Mouse (Mus musculus): ENCODE data around the gene Otop2. TPM values are rescaled to one million over a fixed set of nuclear protein-coding genes. Genes with fewer than 3 reads are reported as not detected.

Otop2 gene
- polyA plus RNA-seq, 1 experiment from 2014 or later, result not detected

GRCm38 (mm10) chr11:115267061-115267883 lies 39.7 kb upstream of the Otop2 start, which contains the start of gene Grin2c:
Grin2c (minus strand) TSS chr11:115267243.
- Histone ChIP-seq H3K4me1 (ENCODE audit: insufficient read depth, low read length) (peaks cover 20% of the 10 kb centered on the region), H3K4me2 (replicated peaks; ENCODE audit: low read depth, low read length) (peak within 1 kb of the TSS; percentile 59), H3K9ac (replicated peaks; ENCODE audit: low read length) (0 out of 2 replicates have a peak within 1 kb of the TSS, but pooled peaks have one; percentile 15), H3K36me3 (ENCODE audit: insufficient read depth, low read length) (no peaks in the 10 kb centered on the region), H3K9me3 (ENCODE audit: low read length) (no peaks in the 10 kb centered on the region), H3K27me3 (ENCODE audit: insufficient read depth, low read length) (peaks cover 69% of the 10 kb centered on the region), H3K4me3 (ENCODE audit: low read length) (peak within 1 kb of the TSS; percentile 39), H3K27ac (ENCODE audit: low read length) (no peak within 1 kb of the TSS)
- WGBS, result 5% methylated on average over 50 of the region's 50 CpGs
- no peak for ATAC-seq (ENCODE audit: low FRiP score, low TSS enrichment)

- H3K4me3 ChIP-seq (ENCODE audit: low read length), result no peak overlapping the region
- peaks cover 20% of the 10 kb centered on the region for H3K4me1 ChIP-seq (ENCODE audit: insufficient read depth, low read length)
- H3K36me3 ChIP-seq (ENCODE audit: insufficient read depth, low read length), result no peaks in the 10 kb centered on the region
- H3K9ac ChIP-seq (replicated peaks; ENCODE audit: low read length), result no peak overlapping the region
- no peak overlapping the region for H3K4me2 ChIP-seq (replicated peaks; ENCODE audit: low read depth, low read length)
- H3K27ac ChIP-seq (ENCODE audit: low read length), result no peak overlapping the region
- no peak for ATAC-seq (ENCODE audit: low FRiP score, low TSS enrichment)
- H3K9me3 ChIP-seq (ENCODE audit: low read length), result no peaks in the 10 kb centered on the region
- H3K27me3 ChIP-seq (ENCODE audit: insufficient read depth, low read length), result peaks cover 62% of the 10 kb centered on the region
- WGBS, result 63% methylated on average over 11 of the region's 11 CpGs
Measured at GRCm38 (mm10) chr11:115267958-115268357, 39.0 kb upstream of the Otop2 start.

DNA sequence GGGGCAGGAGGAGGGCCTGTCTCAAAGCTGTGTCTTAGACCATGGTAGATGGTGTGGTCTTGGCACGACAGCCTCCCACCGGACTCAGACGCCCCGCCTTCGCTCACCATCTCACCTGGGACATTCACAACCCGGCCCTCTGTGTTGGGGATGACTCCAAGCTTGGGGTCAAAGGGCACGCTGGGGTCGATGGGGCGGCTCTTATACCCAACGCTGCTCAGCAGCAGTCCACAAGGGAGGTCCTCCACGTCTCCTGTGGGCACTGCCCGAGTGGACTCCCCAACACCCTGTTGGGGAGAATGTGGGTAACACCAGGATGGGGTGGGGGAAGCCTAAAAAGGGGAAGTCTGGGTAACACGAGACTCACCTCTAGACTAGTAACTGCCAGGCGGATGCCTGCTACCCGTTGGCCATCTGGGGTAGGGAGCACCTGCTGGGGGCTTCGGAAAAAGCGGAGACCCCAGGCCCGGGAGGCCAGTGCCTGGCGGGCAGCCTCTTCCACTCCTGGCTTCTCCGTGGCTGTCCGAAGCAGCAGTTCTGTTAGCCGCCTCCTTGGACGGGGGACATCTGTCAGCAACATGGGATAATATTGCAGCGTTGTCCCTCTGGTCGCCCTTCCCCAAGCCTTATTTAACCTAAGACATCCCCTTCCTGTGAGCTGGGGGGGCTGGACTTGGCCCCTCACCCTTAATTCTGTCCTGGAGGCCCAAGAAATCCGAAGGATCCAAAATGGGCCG lies 37.5 kb upstream of the Otop2 start:
- Histone ChIP-seq H3K4me3 (ENCODE audit: low read length) (no peak overlapping the region), H3K27ac (ENCODE audit: low read length) (no peak overlapping the region), H3K36me3 (ENCODE audit: insufficient read depth, low read length) (no peaks in the 10 kb centered on the region), H3K9me3 (ENCODE audit: low read length) (no peaks in the 10 kb centered on the region), H3K9ac (replicated peaks; ENCODE audit: low read length) (no peak overlapping the region), H3K4me1 (ENCODE audit: insufficient read depth, low read length) (peaks cover 20% of the 10 kb centered on the region), H3K27me3 (ENCODE audit: insufficient read depth, low read length) (peaks cover 46% of the 10 kb centered on the region), H3K4me2 (replicated peaks; ENCODE audit: low read depth, low read length) (no peak overlapping the region)
- ATAC-seq (ENCODE audit: low FRiP score, low TSS enrichment), result no peak
- 84% methylated on average over 27 of the region's 27 CpGs for WGBS

DNA sequence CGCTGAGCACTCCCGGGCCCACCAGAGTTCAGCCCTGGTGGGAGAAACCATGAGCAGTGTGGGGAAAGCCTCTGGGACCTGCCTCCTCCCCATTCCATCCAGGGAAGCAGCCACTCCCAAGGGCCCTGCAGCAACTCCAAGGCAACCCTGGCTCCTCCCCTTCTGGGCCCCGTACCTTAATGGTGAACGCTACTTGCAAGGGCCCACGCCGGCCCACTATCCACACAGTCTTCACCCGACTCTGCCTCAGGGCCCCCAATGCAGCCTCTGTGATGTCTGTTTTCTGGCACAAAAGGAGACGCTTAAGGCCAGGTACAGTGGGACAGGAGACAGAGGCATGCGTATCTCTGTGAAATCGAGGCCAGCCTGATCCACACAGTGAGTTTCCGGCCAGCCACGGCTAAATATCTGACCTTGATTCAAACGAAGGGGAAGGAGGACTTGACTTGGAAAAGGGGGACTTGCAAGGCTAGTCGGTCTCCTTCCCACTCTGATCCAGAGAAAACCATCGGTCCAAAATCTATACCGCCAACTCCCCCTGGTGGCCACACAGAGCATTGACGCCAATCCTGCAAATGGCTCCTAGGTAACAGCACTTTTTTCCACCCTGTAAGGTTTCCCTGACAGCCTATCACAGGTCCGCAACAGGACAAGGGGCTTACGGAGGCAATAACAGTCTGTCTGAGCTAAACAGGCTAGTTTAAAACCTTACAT lies 36.7 kb upstream of the Otop2 start:
- no peaks in the 10 kb centered on the region for H3K36me3 ChIP-seq (ENCODE audit: insufficient read depth, low read length)
- H3K9me3 ChIP-seq (ENCODE audit: low read length), result no peaks in the 10 kb centered on the region
- no peak overlapping the region for H3K4me3 ChIP-seq (ENCODE audit: low read length)
- H3K4me2 ChIP-seq (replicated peaks; ENCODE audit: low read depth, low read length), result no peak overlapping the region
- no peak overlapping the region for H3K27ac ChIP-seq (ENCODE audit: low read length)
- 26% methylated on average over 19 of the region's 19 CpGs for whole genome bisulfite sequencing
- peaks cover 38% of the 10 kb centered on the region for H3K27me3 ChIP-seq (ENCODE audit: insufficient read depth, low read length)
- peaks cover 16% of the 10 kb centered on the region for H3K4me1 ChIP-seq (ENCODE audit: insufficient read depth, low read length)
- no peak; the same call in 1 of the 2 replicates for ATAC-seq (ENCODE audit: low FRiP score, low TSS enrichment)
- peak overlapping the region; percentile 22; the same call in 1 of the 2 replicates for H3K9ac ChIP-seq (replicated peaks; ENCODE audit: low read length)

- Histone ChIP-seq H3K27me3 (ENCODE audit: insufficient read depth, low read length) (peaks cover 31% of the 10 kb centered on the region), H3K4me3 (ENCODE audit: low read length) (no peak overlapping the region), H3K36me3 (ENCODE audit: insufficient read depth, low read length) (no peaks in the 10 kb centered on the region), H3K4me1 (ENCODE audit: insufficient read depth, low read length) (peaks cover 18% of the 10 kb centered on the region), H3K9ac (replicated peaks; ENCODE audit: low read length) (no peak overlapping the region), H3K9me3 (ENCODE audit: low read length) (no peaks in the 10 kb centered on the region), H3K27ac (ENCODE audit: low read length) (no peak overlapping the region), H3K4me2 (replicated peaks; ENCODE audit: low read depth, low read length) (no peak overlapping the region)
- WGBS, result 72% methylated on average over 9 of the region's 9 CpGs
- no peak for ATAC-seq (ENCODE audit: low FRiP score, low TSS enrichment)
Measured at GRCm38 (mm10) chr11:115271052-115271451, 35.9 kb upstream of the Otop2 start.

- peaks cover 27% of the 10 kb centered on the region for H3K27me3 ChIP-seq (ENCODE audit: insufficient read depth, low read length)
- H3K9ac ChIP-seq (replicated peaks; ENCODE audit: low read length), result no peak overlapping the region
- H3K4me3 ChIP-seq (ENCODE audit: low read length), result no peak overlapping the region
- no peak for ATAC-seq (ENCODE audit: low FRiP score, low TSS enrichment)
- no peak overlapping the region for H3K27ac ChIP-seq (ENCODE audit: low read length)
- H3K4me1 ChIP-seq (ENCODE audit: insufficient read depth, low read length), result peaks cover 19% of the 10 kb centered on the region
- no peak overlapping the region for H3K4me2 ChIP-seq (replicated peaks; ENCODE audit: low read depth, low read length)
- H3K36me3 ChIP-seq (ENCODE audit: insufficient read depth, low read length), result no peaks in the 10 kb centered on the region
- WGBS, result 64% methylated on average over 10 of the region's 10 CpGs
- no peaks in the 10 kb centered on the region for H3K9me3 ChIP-seq (ENCODE audit: low read length)
Measured at GRCm38 (mm10) chr11:115271481-115271880, 35.5 kb upstream of the Otop2 start.

GRCm38 (mm10) chr11:115272894-115273498 lies 34.0 kb upstream of the Otop2 start:
- Histone ChIP-seq H3K4me2 (replicated peaks; ENCODE audit: low read depth, low read length) (no peak overlapping the region), H3K4me3 (ENCODE audit: low read length) (no peak overlapping the region), H3K36me3 (ENCODE audit: insufficient read depth, low read length) (no peaks in the 10 kb centered on the region), H3K27ac (ENCODE audit: low read length) (no peak overlapping the region), H3K4me1 (ENCODE audit: insufficient read depth, low read length) (peaks cover 16% of the 10 kb centered on the region; the same call in 1 of the 2 replicates), H3K9ac (replicated peaks; ENCODE audit: low read length) (0 out of 2 replicates have a peak overlapping the region, but pooled peaks have one; percentile 29), H3K9me3 (ENCODE audit: low read length) (no peaks in the 10 kb centered on the region), H3K27me3 (ENCODE audit: insufficient read depth, low read length) (peaks cover 11% of the 10 kb centered on the region)
- WGBS, result 72% methylated on average over 10 of the region's 10 CpGs
- ATAC-seq (ENCODE audit: low FRiP score, low TSS enrichment), result no peak

DNA sequence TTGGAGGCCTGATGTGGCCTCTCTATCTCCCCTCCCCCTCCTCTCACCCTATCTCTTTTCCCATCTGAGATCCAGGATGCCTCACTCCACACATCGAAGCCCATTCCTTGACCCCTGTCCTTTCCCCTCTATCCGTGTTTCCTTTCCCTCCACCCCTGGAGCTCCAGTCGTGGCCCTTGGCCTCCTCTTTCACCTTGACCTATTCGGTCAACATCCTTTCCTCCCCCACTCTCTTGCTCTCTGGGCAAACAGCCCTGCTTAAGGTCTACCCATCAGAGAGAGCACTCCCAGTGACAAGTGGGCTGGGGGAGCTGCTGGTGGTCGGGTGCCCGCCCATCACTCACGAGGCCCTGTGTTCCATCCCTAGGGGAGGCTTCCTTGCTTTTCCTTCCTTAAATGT lies 33.2 kb upstream of the Otop2 start:
- H3K4me3 ChIP-seq (ENCODE audit: low read length), result no peak overlapping the region
- ATAC-seq (ENCODE audit: low FRiP score, low TSS enrichment), result no peak
- H3K27ac ChIP-seq (ENCODE audit: low read length), result no peak overlapping the region
- WGBS, result 41% methylated on average over 7 of the region's 7 CpGs
- H3K9ac ChIP-seq (replicated peaks; ENCODE audit: low read length), result no peak overlapping the region
- peaks cover 18% of the 10 kb centered on the region; the same call in 1 of the 2 replicates for H3K4me1 ChIP-seq (ENCODE audit: insufficient read depth, low read length)
- H3K4me2 ChIP-seq (replicated peaks; ENCODE audit: low read depth, low read length), result no peak overlapping the region
- no peaks in the 10 kb centered on the region for H3K9me3 ChIP-seq (ENCODE audit: low read length)
- peaks cover 4% of the 10 kb centered on the region for H3K27me3 ChIP-seq (ENCODE audit: insufficient read depth, low read length)
- no peaks in the 10 kb centered on the region for H3K36me3 ChIP-seq (ENCODE audit: insufficient read depth, low read length)

- H3K27me3 ChIP-seq (ENCODE audit: insufficient read depth, low read length), result no peaks in the 10 kb centered on the region
- WGBS, result 82% methylated on average over 7 of the region's 7 CpGs
- no peak for ATAC-seq (ENCODE audit: low FRiP score, low TSS enrichment)
- no peak overlapping the region for H3K9ac ChIP-seq (replicated peaks; ENCODE audit: low read length)
- no peak overlapping the region for H3K4me3 ChIP-seq (ENCODE audit: low read length)
- H3K4me2 ChIP-seq (replicated peaks; ENCODE audit: low read depth, low read length), result no peak overlapping the region
- H3K4me1 ChIP-seq (ENCODE audit: insufficient read depth, low read length), result peaks cover 18% of the 10 kb centered on the region; the same call in 1 of the 2 replicates
- no peak overlapping the region for H3K27ac ChIP-seq (ENCODE audit: low read length)
- H3K9me3 ChIP-seq (ENCODE audit: low read length), result no peaks in the 10 kb centered on the region
- H3K36me3 ChIP-seq (ENCODE audit: insufficient read depth, low read length), result no peaks in the 10 kb centered on the region
Measured at GRCm38 (mm10) chr11:115274178-115274577, 32.8 kb upstream of the Otop2 start.
